Mouse (Mus musculus) CH12.LX (cell line): ENCODE results near the gene Ston1. TPM values are rescaled to one million over a fixed set of nuclear protein-coding genes. Genes with fewer than 3 reads are reported as not detected.
A peak's percentile ranks its signal among the peaks of the same experiment; 100 is the strongest.

Experiments used
- DNase-seq: peaks from one replicate; pipeline ENCODE4 v3.0.0-alpha.2; 2013; ENCODE audit errors: extremely low read depth
- H3K27ac ChIP-seq: 2 replicates; pipeline ENCODE4 v1.5.1; 2012; ENCODE audit warnings: low read depth, mild to moderate bottlenecking, control low read depth, moderate library complexity; ENCODE audit not compliant: insufficient read depth
- H3K27me3 ChIP-seq: replicated peaks from 2 replicates; pipeline ENCODE3; 2012; ENCODE audit warnings: inconsistent platforms
- H3K36me3 ChIP-seq, 2 experiments: replicated peaks in 1 of 2; 2 replicates each; pipeline versions ENCODE3 to v1.6.1; 2012; ENCODE audit warnings: inconsistent platforms in 1 of 2, low read length in 1 of 2, mild to moderate bottlenecking in 1 of 2, mixed read lengths in 1 of 2, moderate library complexity in 1 of 2; ENCODE audit not compliant: control insufficient read depth in 1 of 2, insufficient read depth in 1 of 2
- H3K4me1 ChIP-seq, 2 experiments: 2 replicates each; pipeline ENCODE4 v1.6.1; 2012; ENCODE audit warnings: inconsistent platforms in 1 of 2, moderate library complexity in 1 of 2; ENCODE audit not compliant: insufficient read depth in 2 of 2, control insufficient read depth in 1 of 2
- H3K4me2 ChIP-seq: 2 replicates; pipeline ENCODE4 v1.6.1; 2012; ENCODE audit warnings: low read depth, mild to moderate bottlenecking, control low read depth; ENCODE audit not compliant: poor library complexity, insufficient read depth, severe bottlenecking
- H3K4me3 ChIP-seq, 3 experiments: fragments of 150-350 bp in 1 of 3; sonication (generic) in 1 of 3; replicated peaks in 1 of 3; 2 replicates each; pipeline versions ENCODE3 to v1.5.1; 2011 to 2012; ENCODE audit warnings: low read depth in 2 of 3, low read length in 2 of 3, mild to moderate bottlenecking in 2 of 3, moderate library complexity in 2 of 3, control low read depth in 1 of 3, improper control_type of control experiment in 1 of 3, inconsistent platforms in 1 of 3, mixed read lengths in 1 of 3; ENCODE audit not compliant: poor library complexity in 1 of 3
- H3K79me2 ChIP-seq: replicated peaks from 2 replicates; pipeline ENCODE4 v1.6.1; 2012; ENCODE audit warnings: mild to moderate bottlenecking, moderate library complexity; ENCODE audit not compliant: control insufficient read depth, poor library complexity, insufficient read depth, severe bottlenecking; ENCODE audit errors: extremely low read depth
- H3K9ac ChIP-seq: 2 replicates; pipeline ENCODE4 v1.6.1; 2012; ENCODE audit warnings: low read depth, mild to moderate bottlenecking, control low read depth, moderate library complexity; ENCODE audit not compliant: insufficient read depth
- H3K9me3 ChIP-seq: replicated peaks from 2 replicates; pipeline ENCODE3; 2012; ENCODE audit warnings: low read length, inconsistent platforms, mixed read lengths
- CHD1 ChIP-seq: IDR thresholded peaks from 2 replicates; pipeline ENCODE4 v1.6.1; 2012; ENCODE audit warnings: low read depth, low read length, improper control_type of control experiment, inconsistent platforms
- EP300 ChIP-seq: IDR thresholded peaks from 2 replicates; pipeline ENCODE4 v1.6.1; 2011; ENCODE audit warnings: low read length, improper control_type of control experiment
- GABPA ChIP-seq: IDR thresholded peaks from 2 replicates; pipeline ENCODE4 v1.6.1; 2012; ENCODE audit warnings: low read depth, low read length, improper control_type of control experiment, inconsistent platforms; ENCODE audit not compliant: insufficient replicate concordance
- HCFC1 ChIP-seq: IDR thresholded peaks from 2 replicates; pipeline ENCODE4 v1.6.1; 2012; ENCODE audit warnings: low read depth, mild to moderate bottlenecking, inconsistent platforms, low read length, improper control_type of control experiment
- JUN ChIP-seq: IDR thresholded peaks from 2 replicates; pipeline ENCODE4 v1.6.1; 2011; ENCODE audit warnings: low read depth, mild to moderate bottlenecking, low read length, improper control_type of control experiment, moderate library complexity; ENCODE audit not compliant: insufficient read depth
- JUND ChIP-seq: conservative IDR thresholded peaks from 2 replicates; pipeline ENCODE4 v1.6.1; 2011; ENCODE audit warnings: low read depth, low read length, improper control_type of control experiment
- MAX ChIP-seq: IDR thresholded peaks from 2 replicates; pipeline ENCODE4 v1.6.1; 2011; ENCODE audit warnings: low read length, improper control_type of control experiment
- MAZ ChIP-seq: IDR thresholded peaks from 2 replicates; pipeline ENCODE4 v1.6.1; 2012; ENCODE audit warnings: low read depth, mild to moderate bottlenecking, inconsistent platforms, low read length, improper control_type of control experiment, moderate library complexity
- MEF2A ChIP-seq: IDR thresholded peaks from 2 replicates; pipeline ENCODE4 v1.6.1; 2014; ENCODE audit warnings: low read depth, mild to moderate bottlenecking, inconsistent platforms, low read length, improper control_type of control experiment, borderline replicate concordance
- NELFE ChIP-seq: IDR thresholded peaks from 2 replicates; pipeline ENCODE4 v1.6.1; 2011; ENCODE audit warnings: low read depth, low read length, improper control_type of control experiment
- NRF1 ChIP-seq: IDR thresholded peaks from 2 replicates; pipeline ENCODE4 v1.6.1; 2014; ENCODE audit warnings: low read depth, mild to moderate bottlenecking, inconsistent platforms, low read length, improper control_type of control experiment, moderate library complexity
- SIN3A ChIP-seq: IDR thresholded peaks from 2 replicates; pipeline ENCODE4 v1.6.1; 2012; ENCODE audit warnings: low read length, improper control_type of control experiment, inconsistent platforms
- SMC3 ChIP-seq: IDR thresholded peaks from 2 replicates; pipeline ENCODE4 v1.6.1; 2011; ENCODE audit warnings: low read depth, low read length, improper control_type of control experiment
- TBP ChIP-seq: conservative IDR thresholded peaks from 2 replicates; pipeline ENCODE4 v1.6.1; 2011; ENCODE audit warnings: low read depth, low read length, improper control_type of control experiment
- TCF12 ChIP-seq: IDR thresholded peaks from 2 replicates; pipeline ENCODE4 v1.6.1; 2014; ENCODE audit warnings: low read depth, mild to moderate bottlenecking, inconsistent platforms, low read length, improper control_type of control experiment
- USF1 ChIP-seq: IDR thresholded peaks from 2 replicates; pipeline ENCODE4 v1.6.1; 2014; ENCODE audit warnings: low read depth, mild to moderate bottlenecking, inconsistent platforms, low read length, improper control_type of control experiment
- USF2 ChIP-seq: conservative IDR thresholded peaks from 2 replicates; pipeline ENCODE4 v1.6.1; 2011; ENCODE audit warnings: low read depth, low read length, improper control_type of control experiment
- dilution Hi-C: fragments of 300-500 bp; cut with MboI; formaldehyde crosslinking; loops from 2 replicates; pipeline ENCODE4 v1.14.3; 2020; ENCODE audit warnings: low sequenced_read_pairs; ENCODE audit not compliant: extremely low pct_unique_long_range_greater_than_20kb, extremely low pct_ligation_motif_present
- in situ Hi-C: fragments of 300-500 bp; cut with MboI; formaldehyde crosslinking; loops from 3 replicates; pipeline ENCODE4 v1.14.3; 2019; ENCODE audit warnings: low sequenced_read_pairs, low pct_ligation_motif_present, low pct_unique_long_range_greater_than_20kb, mixed read lengths
- polyA plus RNA-seq: library from polyadenylated mRNA; unstranded; fragments of >175 nt; gene quantifications from 2 replicates; pipeline ENCODE4 v1.2.1, GENCODE M21; 2012; ENCODE audit warnings: low read depth; ENCODE audit not compliant: insufficient read length
- total RNA-seq, 2 experiments: library from RNA; depleted of rRNA; stranded (reverse); fragments of 300-350 nt in 1 of 2; fragments of >200 nt in 1 of 2; gene quantifications; 2 replicates each; pipeline ENCODE4 v1.2.3; 2012 to 2014

Gene Ston1
- total and polyA plus RNA-seq, 3 experiments = 0.98 to 6.0 (median 1.1) TPM

DNA sequence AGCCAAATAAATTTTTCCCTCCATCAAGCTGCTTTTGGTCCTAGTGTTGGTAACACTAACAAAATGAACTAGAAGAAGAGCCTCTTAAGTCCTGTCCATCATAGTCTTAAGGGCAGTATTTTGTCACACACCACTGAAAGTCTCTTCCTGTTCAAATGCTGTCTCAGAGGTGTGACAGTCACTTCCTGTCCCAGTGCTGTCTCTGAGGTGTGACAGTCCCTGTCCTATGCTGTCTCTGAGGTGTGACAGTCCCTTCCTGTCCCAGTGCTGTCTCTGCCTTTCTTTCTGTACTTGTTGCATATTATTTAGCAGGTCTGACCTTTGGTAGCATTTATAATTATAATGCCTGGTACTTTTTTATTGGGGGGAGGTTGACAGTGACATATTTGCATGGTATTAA, 103.4 kb downstream of the Ston1 start:
- Histone ChIP-seq H3K36me3 (no peaks in the 10 kb centered on the region), H3K4me3 (no peak overlapping the region), H3K27me3 (no peaks in the 10 kb centered on the region), H3K9ac (no peak overlapping the region)
- peak; percentile 8 for DNase-seq
- dilution Hi-C loops = no loop called here
- TF ChIP-seq TBP (no peak), NELFE (no peak), TCF12 (no peak), NRF1 (no peak), EP300 (no peak), SIN3A (no peak), JUND (no peak), GABPA (no peak), MAZ (no peak), MEF2A (no peak), SMC3 (no peak), MAX (no peak), USF1 (no peak), JUN (no peak), HCFC1 (no peak)
- TF ChIP-seq, all 38 proteins: peak for 0
- Histone ChIP-seq H3K4me2 (no peak overlapping the region), H3K4me1 (peaks cover 4 to 11% of the 10 kb centered on the region in 2 experiments; a peak in 3 of 4 replicates), H3K9me3 (peaks cover 4% of the 10 kb centered on the region), H3K79me2 (no peaks in the 10 kb centered on the region), H3K27ac (no peak overlapping the region)
- in situ Hi-C loops = no loop called here

DNA sequence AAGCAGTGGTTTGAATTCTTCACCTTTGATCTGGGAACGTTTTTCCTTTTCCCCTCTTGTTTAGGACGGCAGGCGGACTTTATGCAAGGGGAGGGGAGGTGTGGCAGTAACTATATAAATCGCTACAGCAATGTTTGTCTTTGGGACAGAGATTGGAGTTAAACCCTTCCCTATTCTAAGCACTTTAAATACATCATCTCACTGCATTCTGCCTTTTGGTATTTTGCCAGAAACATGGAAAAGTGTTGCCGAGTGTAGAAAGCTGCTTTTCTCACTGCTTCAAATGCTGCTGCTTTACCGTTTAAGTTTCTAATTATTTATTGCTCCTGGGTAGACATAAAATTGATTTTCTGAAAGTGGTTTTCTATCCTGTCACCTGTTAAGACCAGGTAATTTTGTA, 104.9 kb downstream of the Ston1 start:
- Histone ChIP-seq H3K79me2 (no peaks in the 10 kb centered on the region), H3K27ac (no peak overlapping the region), H3K9ac (no peak overlapping the region), H3K4me3 (no peak overlapping the region), H3K27me3 (no peaks in the 10 kb centered on the region), H3K4me2 (no peak overlapping the region), H3K4me1 (peaks cover 0 to 8% of the 10 kb centered on the region in 2 experiments; a peak in 2 of 4 replicates), H3K36me3 (no peaks in the 10 kb centered on the region), H3K9me3 (peaks cover 4% of the 10 kb centered on the region)
- dilution Hi-C loops = no loop called here
- TF ChIP-seq MEF2A (no peak), TCF12 (no peak), USF2 (no peak), CHD1 (no peak)
- in situ Hi-C loops = no loop called here
- DNase-seq = no peak
